Mouse (Mus musculus) CD4-positive, CD25-positive, alpha-beta regulatory T cell, adult 4 months (primary cell): ENCODE results near the gene Ttc8. TPM values are rescaled to one million over a fixed set of nuclear protein-coding genes. Genes with fewer than 3 reads are reported as not detected.

Source experiments
- polyA plus RNA-seq, 2 experiments: library from polyadenylated mRNA; unstranded; fragments of 100-300 nt; shearing (Covaris generic); gene quantifications; one replicate each; pipeline ENCODE4 v1.2.1; 2017

Ttc8 gene
- polyA plus RNA-seq, 2 experiments from 2014 or later = 7.1 to 8.3 TPM

Other genes starting within 250 kb of the Ttc8 start
- gene Ptpn21, start 183.2 kb upstream of the Ttc8 start, polyA plus RNA-seq = 1 to 10 TPM; 4.7 to 6.9 TPM
- 10 to 100 TPM; 35.2 to 39.0 TPM for gene Zc3h14, start 173.6 kb upstream of the Ttc8 start, polyA plus RNA-seq
- gene Eml5, start 19.1 kb upstream of the Ttc8 start, polyA plus RNA-seq = 10 to 100 TPM in 1 of 2 experiments, 1 to 10 TPM in 1; 8.9 to 12.5 TPM